Mouse (Mus musculus) right cerebral cortex, postnatal 25 days (tissue): Measurements from ENCODE around the gene Bag5.
"Not testable (repeated sequence)": the region's sequence is repeated elsewhere in the genome, so short reads cannot be mapped to it uniquely, and the experiment has no call there.

Source experiments
- DNase-seq: peaks from one replicate; pipeline ENCODE4 v3.0.0; 2022

The Bag5 gene

DNA sequence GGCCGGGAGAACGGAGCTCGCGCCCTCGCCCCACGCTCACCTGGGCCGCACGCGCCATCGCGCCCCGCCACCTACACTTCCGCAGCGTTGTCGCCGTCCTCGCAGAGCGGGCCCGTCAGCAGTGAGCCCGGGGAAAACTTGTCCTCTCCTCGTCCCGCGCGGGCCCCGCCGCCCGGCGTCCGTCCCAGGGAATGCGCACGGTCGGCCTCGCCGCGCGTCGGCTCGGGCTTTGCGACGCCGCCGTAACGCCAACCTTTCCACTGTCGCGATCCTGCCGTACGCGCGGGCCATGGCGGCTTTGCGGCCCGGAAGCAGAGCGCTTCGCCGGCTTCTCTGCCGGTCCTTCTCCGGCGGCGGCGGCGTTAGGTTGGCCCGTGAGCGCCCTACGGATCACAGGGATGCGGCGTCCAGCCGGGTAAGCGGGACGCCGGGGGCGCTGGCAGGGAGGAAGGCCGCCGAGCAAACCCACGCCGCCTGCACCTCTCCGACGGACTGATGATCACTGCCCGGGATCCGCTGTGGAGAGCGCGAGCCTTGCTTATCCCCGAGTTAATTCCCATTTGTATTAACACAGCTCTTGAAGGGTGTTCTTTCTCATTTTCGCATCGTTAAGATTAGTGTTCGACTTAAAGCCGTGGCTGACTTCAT, at the start of gene Bag5, which contains the start of gene Apopt1:
Gene Bag5 (minus strand): TSS at position 254 of the 648 bp plus-strand sequence.
Gene Apopt1 (plus strand): TSS at position 258 of the 648 bp plus-strand sequence.
- peak; percentile 95 for DNase-seq

DNA sequence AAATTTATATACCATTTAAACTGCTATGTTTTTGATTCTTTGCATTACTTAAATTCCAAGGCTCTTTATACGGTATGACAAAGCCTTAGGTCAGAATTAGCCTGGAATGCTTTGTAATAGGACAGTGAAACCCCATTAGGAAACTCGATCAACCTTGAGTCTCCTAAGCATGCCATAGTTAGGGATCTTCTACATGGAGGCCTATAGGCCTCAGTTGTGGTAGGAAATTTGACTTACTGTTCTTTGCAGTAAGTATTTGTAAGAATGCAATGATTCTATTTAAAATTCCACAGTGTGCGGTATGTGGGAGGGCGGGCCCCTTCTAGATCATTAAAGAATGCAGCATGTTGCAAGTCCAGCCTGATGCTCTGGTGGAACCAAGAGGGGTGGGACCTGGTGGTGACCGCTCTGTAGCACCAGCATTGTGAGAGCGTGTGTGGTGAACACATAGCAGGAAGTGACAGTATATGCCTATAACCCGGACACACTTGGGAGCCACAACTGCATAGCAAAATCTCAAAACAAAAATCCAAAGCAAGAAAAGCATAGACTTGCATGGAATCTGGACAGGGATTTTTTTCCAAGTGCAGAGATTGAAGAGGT, 47.4 kb upstream of the Bag5 start:
- DNase-seq: no peak

DNA sequence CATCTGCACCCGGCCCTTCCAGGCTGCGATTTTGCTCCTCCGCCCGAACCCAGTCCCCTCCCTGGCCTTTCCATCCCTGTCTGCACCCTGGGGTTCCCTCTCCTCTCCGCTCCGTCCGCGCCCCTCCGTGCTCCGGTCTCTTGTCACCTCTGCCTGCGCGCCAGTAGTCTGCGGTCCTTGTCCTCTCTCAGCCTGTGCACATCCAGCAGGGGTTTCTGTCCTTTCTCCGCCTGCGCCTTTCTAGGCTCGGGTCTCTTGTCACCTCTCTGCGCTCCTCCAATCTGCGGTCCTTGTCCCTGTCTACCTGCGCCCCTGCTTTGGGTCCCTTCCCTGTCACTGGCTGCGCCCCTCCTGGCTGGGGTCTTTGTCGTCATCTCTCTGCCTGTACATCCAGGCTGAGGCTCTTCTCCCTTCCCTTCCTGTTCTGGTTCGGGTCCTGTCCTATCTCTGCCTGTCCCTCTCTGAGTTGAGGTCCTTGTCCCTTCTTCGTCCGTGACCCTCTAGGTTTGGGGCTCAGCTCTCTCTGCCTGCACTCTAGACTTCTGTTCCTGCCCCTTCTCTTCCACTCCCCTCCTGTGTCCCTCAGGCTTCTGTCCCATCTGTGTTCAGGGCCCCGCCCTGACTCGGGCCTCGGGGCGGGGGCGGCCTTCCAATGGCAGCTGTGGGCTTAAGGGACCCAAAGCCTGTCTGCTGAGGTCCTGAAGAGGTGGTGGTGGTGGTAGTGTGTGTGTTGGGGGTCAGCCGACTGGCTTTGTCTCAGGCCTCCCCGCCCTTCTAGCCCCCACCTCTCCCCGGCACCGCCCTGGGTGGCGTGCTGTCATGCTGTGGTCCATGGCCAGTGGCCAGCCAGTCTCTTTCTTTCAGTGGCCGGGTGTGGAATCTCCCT, 46.4 kb upstream of the Bag5 start:
- DNase-seq: no peak

DNA sequence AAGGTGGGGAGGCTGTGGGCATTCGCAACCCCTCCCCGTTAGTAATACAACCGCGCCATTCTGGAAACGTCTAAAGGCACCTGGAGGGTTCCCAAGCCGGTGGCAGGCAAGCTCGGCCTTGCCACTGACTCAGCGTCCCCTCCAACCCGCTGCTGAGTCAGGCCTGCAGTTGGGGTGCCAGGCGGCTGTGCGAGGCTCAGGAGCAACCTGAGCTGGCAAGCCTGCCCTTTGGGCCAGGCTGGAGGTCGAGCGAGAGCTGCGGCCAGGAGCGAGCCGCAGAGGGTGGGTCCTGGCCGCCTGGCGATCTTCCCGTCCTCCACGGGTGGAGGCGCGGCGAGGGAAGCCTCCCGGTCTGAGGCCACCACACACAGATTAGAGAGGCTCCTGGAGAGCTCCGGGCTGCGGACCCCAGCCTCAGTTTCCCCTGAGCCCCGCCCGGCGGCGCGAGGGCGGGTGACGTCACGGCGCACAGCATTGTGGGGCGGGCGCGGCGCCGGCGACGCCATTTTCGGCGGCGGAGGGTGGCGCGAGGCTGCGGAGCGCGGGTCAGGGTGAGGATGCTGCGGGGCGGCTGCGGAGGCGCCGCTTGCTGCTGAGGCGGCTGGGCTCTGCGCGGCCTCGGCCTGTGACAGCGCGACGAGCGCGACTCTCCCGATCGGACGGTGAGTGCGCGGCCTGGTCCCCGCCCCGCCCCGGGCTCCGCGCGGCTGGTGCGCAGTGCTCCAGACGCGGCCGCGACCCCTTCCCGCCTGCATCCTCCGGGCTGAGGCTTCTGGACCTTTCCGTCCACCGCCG, 45.5 kb upstream of the Bag5 start, which contains the start of gene Klc1:
Gene Klc1 (plus strand): TSS at position 469 of the 795 bp plus-strand sequence.
- peak; percentile 89 for DNase-seq

DNA sequence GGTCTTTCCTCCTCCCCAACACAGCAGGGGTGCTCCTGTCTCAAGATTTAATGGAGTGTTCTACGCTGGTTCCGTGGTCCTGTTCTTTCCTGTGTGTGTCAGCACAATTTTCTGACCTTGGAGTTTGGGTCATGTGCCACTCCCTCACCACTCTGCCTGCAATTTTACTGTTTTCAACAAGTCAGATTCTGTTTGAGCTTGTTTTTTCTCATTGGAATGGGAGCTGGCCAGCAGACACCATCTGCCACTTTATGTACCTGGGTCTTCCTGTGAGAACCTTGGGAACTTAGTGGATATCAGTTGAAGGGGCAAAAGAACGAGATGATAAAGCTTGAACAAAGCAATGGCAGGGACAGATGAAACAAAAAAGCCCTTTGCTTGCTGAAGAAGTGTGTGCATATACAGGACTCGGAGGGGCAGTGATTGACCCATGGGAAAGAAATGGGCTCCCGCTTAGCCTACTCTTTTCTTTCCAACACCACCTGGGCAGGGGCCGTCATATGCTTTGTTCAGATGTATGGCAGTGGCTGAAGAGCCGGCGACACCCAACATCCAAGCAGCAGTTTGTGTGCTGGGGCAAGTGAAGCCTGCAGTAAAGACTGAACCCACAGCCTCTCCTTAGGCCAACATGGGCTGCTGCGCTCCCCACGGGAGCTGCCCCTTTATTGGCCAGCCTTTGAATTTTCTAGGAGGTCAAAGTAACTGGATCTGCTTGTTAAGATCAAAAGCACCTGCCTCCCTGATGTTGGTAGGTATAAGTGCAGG, 44.7 kb upstream of the Bag5 start:
- no peak for DNase-seq

DNA sequence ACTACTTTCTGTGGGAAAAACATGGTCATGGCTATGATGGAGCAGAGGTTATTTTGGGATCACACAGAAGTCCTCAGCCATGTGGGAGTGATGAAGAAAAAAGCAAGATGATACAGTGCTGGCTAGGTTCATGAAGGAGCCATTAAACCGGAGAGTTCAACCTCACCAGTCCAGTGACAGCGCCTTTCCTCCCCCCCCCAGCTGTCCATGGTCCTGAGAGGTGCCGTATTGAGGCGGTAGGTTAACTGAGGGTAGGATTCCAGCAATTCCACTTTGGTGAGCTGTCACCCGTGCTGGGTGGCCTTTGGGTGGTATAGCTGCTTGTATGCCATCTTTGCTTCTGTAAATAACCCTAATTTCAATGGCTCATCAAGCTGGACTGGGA, 43.6 kb upstream of the Bag5 start:
- DNase-seq: no peak

DNA sequence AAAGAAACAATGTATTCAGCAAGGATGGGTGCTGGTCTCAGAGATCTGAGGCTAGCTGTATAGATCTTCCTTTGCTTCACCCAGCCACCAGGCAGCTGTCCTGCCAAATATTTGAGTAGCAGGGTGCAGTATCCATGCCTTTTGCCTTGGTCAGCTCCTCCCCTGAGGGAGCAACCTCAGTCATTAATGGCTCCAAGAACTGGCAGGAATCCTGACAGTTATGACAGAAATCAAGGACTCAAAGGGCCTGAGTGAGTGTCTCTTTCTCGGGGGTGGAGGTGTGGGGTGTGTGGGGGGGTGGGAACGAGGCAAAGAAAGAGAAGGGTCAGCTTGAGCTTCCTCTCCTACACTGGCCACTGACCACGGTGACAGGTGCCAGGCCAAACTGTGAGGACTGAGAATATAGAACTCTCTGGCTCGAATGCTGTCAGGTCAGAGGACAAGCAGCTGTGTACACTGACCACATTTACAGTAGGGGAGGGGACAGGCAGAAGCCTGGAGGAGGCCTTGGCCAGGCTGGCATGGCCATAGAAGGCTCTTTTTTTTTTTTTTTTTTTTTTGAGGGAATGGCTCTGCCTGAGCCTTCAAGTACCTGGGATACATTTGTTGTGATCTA, 43.1 kb upstream of the Bag5 start:
- no peak for DNase-seq

DNA sequence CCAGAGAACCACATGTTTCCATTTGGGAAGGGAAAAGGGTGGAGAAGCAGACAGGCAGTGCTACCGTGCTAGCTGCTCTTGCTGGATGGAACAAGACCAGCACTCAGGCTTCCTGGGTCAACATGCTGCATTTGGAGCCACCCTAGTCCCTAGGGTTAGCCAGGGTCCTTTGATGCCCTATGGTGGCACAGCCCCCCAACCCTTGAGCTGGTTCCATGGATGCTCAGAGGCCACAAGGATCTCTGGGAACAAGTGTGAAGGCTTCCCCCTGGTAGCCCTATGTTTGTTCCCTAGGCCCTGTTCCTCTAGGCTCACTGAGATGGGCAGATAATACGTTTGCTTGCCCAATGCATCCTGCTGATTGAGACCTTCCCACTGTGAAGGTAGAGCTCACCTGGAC, 42.2 kb upstream of the Bag5 start:
- no peak for DNase-seq

DNA sequence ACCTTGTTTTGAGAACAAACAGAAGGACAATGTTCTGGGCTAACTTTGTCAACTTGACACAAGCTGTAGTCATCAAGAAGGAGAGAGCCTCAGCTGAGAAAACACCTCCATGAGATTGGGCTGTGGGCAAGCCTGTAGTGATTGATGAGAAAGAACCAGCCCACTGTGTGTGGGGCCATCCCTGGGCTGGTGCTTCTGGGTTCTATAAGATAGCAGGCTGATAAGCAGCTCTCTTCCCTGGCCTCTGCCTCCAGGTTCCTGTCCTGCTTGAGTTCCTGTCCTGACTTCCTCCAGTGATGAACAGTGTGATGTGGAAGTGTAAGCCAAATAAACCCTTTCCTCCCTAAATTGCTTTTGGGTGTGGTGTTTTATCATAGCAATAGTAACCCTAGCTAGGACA, 41.7 kb upstream of the Bag5 start:
- DNase-seq: no peak

DNA sequence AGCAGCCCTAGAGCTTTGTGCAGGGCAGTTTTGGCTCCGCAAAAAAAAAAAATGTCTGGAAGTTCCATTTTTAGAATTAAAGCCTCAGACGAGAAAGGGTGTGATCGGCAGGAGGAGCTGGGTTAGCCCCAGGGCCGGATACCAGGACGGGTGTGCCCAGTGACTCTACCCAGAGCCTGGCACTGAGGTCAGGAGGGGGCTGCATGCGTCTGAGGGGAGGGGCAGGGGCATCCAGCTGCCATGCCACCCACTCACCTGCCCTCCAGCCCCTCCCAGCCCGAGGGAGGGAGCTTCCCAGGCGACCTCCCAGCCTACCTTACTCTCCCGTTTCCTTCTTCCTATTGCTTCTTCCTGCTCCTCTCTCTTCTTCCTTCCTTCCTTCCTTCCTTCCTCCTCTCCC, 40.3 kb upstream of the Bag5 start:
- DNase-seq: no peak

DNA sequence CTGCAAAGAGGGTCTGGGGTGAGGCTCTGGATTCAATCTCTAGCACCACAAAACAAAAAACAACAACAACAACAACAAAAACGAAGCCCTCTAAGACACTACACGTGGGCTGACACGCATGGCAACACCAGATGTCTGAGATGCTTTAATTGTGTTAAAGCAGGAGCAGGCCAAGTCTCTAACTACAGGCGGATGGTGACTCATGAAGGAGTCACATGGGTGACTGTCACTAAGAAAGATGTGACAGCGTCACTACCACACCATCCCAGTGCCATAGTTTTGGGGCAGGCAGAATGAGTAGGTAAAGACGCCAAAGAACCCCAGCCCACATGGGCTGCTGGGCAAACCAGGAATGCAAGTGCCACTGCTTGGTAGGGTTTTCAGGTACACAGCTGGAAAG, 39.4 kb upstream of the Bag5 start:
- DNase-seq: no peak

DNA sequence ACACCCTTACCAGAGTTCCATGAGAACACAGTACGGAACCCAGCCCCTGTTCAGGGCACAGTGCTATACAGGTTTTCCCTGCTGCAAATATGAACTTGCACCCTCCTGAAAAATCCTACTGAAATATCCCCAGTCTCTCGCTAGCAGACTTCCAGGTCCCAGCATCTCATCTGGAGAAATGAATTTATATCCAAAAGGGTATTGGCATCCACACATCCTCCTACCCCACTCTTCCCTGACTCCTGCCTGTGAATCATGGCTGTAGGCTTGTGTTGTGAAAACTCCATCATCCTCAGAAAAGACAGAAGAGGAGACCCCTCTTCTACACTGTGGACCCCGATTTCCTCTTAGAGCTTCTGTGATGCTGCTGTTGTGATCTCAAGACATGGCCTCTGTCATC, 37.7 kb upstream of the Bag5 start:
- no peak for DNase-seq

DNA sequence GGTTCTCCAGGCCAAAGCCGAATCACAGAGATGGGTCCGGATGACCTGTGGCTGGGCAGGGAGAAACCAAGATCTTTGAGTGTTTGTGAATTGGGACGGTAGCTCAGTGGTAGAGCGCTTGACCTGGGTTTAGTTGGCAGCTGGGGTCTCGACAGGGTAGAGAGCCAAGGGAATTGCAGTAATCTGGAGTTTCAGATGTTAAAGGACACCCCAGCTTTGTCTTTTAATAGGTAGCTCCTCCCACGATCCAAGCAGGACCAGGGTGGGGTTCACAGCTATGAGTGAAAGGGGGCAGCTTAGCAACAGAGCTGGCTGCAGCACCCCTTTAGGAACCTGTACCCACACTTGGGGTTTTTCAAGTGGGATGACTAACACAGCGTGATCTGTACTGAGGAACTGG, 34.4 kb upstream of the Bag5 start:
- DNase-seq: no peak

DNA sequence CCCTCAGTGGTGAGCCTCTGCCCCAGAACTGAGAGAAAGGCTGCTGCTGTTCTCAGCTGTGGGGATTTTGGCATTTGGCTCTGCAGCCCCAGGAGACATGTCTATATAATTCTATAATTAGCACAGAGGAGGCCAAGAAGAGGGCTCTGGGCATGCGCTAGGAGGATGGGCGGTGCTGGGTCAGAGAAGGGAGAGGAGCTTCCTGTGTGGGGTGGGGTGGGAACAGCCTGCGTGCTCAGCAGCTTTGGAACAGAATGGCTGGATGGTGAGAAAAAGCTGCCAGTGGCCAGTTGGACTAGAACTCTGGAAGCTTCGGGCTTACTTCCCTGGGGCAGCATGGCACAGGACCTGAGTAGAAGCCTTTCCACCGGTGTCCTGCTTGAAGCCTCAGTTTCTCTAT, 33.0 kb upstream of the Bag5 start:
- no peak for DNase-seq

DNA sequence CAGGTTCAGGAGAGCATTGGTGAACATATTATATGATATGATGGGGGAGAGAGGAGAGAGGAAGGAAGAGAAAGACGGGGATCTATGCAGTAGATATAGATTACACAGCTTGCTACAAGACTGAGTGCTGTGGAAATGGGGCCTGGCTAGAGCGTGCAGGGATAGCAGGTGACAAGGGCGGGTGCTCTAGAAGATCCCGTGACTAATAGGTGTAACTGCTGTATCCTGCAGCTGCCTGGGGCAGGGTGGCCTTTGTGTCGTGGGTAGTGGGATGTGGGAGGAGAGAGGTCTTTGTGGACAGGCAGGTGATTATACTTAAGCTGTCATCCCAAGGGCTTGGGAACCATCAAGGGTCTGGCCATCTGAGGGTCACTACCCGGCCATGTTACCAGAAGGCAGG, 32.2 kb upstream of the Bag5 start:
- no peak for DNase-seq

DNA sequence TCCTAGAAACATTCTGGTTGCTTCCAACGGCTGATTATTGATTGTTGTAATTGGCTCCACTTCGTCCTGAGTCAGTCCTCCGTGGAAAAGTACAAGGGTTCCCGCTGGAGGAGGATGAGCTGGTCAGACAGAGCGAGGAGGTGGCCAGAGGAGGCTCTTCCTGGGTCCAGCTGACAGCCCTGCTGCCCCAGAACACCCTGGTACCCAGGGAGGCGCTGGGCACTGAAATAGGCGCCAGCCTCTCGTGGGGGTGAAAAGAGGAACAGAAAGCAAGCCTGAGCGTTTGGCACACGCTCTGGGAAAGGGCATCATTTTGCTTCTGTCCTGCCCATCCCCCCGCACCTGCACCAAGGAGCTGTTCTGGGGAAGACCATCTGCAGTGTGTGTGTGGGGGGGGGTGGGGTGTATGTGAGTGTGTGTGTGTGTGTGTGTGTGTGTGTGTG, 30.9 kb upstream of the Bag5 start:
- no peak for DNase-seq

DNA sequence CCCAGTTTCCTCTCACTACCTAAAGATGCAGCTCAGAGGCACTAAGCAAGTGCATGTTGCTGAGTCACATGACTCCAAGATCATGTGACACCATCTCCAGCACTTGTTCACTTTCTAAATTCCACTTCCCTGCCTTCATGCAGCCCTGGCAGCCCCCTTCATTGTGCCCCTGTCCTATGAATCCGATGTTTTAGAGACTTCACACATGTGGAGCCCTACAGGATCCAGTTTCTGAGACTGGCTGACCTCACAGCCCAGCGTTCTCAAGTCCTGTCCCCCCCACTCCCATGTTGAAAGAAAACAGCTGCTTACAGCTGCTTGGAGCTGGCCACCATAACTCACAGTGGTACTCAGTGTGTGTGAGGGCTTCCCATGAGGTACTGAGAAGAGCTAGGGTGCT, 30.4 kb upstream of the Bag5 start:
- no peak for DNase-seq

DNA sequence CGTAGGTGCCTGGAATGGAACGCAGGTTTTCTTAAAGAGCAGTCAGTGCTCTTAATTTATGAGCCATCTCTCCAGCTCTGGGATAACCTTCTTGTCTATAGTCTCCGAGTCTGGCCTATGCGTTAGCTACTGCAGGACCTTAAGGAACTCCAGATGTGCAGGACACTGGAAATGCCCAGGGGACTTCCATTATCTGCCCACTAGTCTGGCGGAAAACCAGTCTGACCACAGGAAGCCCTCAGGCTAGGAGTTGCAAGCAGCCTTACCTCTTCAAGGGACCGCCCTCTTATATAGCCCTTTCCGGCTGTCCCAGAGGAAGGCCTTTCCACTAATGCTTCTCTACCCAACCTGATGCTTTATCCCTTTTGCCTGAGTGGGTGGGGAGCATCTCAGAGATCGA, 28.3 kb upstream of the Bag5 start:
- no peak for DNase-seq

DNA sequence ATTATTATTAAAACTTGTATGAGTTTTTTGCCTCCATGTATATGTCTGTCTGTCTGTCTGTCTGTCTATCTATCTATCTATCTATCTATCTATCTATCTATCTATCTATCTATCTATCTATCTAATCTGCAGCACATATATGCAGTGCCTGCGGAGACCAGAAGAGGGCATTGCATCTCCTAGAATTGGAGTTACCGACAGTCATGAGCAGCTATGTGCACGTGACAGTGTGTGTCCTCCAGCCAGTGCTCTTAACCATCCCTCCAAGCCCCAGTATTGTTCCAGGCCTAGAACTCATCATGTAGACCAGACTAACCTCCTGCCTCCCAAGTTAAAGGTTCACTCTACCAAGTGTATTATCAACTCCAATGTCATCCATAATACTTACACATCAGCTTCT, 25.7 kb upstream of the Bag5 start:
- DNase-seq: no peak

DNA sequence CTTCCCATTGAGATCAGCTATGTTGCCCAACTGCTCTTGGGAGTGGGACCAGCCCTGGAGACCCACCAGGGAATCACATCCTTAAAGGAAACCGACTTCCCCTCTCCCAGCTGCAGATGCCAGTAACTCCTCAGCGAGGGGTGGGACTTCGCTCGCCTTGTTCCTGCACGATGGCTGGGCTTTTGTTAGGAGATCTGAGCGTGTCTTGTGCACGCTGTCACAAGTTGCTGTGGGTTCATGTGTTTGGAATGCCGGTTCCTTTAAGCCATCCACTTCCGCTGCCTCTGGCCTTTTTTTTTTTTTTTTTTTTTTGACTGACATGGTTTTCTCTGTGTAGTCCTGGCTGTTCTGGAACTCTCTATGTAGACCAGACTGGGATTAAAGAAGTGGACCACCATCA, 24.3 kb upstream of the Bag5 start:
- no peak for DNase-seq

DNA sequence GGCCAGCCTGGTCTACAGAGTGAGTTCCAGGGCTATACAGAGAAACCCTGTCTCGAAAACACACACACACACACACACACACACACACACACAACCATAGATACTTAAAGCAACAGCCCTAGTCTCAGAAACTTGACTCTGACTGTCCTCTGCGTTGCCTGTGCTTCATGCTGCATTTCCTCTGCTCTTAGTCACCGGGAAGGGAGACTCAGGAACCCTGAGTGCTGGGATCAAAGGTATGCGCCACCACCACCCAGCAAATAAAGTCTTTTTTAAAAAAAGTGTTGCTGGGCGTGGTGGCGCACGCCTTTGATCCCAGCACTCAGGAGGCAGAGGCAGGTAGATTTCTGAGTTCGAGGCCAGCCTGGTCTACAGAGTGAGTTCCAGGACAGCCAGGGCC, 23.6 kb upstream of the Bag5 start:
- not testable (repeated sequence) for DNase-seq

DNA sequence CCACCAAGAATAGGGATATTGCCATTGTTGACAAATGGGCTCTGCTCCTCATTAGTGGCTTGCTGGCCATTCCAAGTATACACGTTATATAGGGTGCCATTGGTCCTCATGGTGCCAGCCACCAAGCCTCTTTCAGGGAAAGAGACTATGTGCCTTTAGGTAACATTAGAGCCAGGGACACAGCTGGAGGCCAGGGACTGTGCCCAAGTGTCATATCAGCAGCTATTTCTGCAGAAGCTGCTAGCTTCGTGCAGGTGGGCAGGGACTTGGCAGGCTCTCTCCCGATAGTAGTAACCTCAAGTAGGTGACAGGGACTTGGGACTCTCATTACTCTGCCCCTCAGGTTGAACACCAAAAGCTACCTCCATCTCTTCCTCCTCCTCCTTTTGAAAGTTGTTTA, 21.9 kb upstream of the Bag5 start:
- DNase-seq: no peak
